ENCODE assay signal across 29 mouse cellular contexts in the genomic region with DNA sequence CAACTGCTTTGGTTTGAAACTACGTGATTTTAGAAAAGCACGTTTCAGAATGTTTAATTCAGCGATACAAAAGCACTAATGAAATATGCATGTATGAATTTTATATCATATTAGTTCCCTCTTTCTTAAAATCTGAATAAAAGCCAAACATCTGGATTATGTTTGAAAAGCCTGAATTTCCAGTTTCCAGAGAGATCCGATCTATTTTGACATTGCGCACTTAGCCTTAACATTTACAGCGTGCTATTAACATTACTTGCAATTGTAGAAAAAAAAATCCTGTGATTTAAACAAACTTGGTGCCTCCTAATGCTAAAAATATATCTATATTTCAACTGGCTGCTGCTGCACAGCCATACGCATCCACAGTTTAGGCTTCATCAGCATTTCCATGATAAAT.
"Had no signal": no experiment of that assay in that cellular context is flagged by ENCODE, and none has a peak within 500 bp of the region (broad histone marks: within the 10 kb centered on the region; RNA-seq: fewer than 3 reads in every experiment).

No protein-coding gene starts in this region.

- H3K9me3 ChIP-seq: embryonic facial prominence, embryonic 12.5 days; embryonic facial prominence, embryonic 13.5 days; embryonic facial prominence, embryonic 15.5 days; forebrain, embryonic 10.5 days; forebrain, embryonic 12.5 days; forebrain, embryonic 13.5 days; forebrain, embryonic 15.5 days had no signal

- H3K4me3 ChIP-seq: embryonic facial prominence, embryonic 12.5 days; embryonic facial prominence, embryonic 13.5 days; embryonic facial prominence, embryonic 15.5 days; erythroblast, embryonic 14.5 days; forebrain, embryonic 10.5 days; forebrain, embryonic 12.5 days; forebrain, embryonic 13.5 days; forebrain, embryonic 15.5 days; gastrocnemius, adult 2 months; heart, adult 2 months had no signal

- H3K27me3 ChIP-seq: embryonic facial prominence, embryonic 12.5 days; embryonic facial prominence, embryonic 13.5 days; embryonic facial prominence, embryonic 15.5 days; forebrain, embryonic 12.5 days; forebrain, embryonic 13.5 days; forebrain, embryonic 15.5 days had no signal

- DNase-seq: cerebellum, adult 18-20 months; cerebellum, adult 2 months; cerebellum, adult 8-10 months; cerebellum, adult 9-10 months; cerebellum, adult 9-11 months; cerebellum, postnatal 10 days; cerebellum, postnatal 14 days; cerebellum, postnatal 25 days; cerebellum, postnatal 36 days; embryo, embryonic 11 days; forebrain, postnatal 0 days; gastrocnemius, adult 2 months; gastrocnemius, postnatal 10 days; gastrocnemius, postnatal 14 days; gastrocnemius, postnatal 25 days; gastrocnemius, postnatal 36 days; heart, adult 11 months; heart, adult 18-20 months; heart, adult 2 months had no signal

- H3K27ac ChIP-seq: embryonic facial prominence, embryonic 12.5 days; embryonic facial prominence, embryonic 13.5 days; forebrain, embryonic 10.5 days; forebrain, embryonic 12.5 days; forebrain, embryonic 13.5 days; forebrain, embryonic 15.5 days; gastrocnemius, adult 2 months; heart, adult 2 months had no signal

- H3K9ac ChIP-seq: embryonic facial prominence, embryonic 12.5 days; embryonic facial prominence, embryonic 13.5 days; embryonic facial prominence, embryonic 15.5 days; forebrain, embryonic 12.5 days; forebrain, embryonic 13.5 days; forebrain, embryonic 15.5 days; forebrain, postnatal 0 days had no signal

- H3K4me2 ChIP-seq: embryonic facial prominence, embryonic 12.5 days; embryonic facial prominence, embryonic 13.5 days; embryonic facial prominence, embryonic 15.5 days; forebrain, embryonic 12.5 days; forebrain, embryonic 13.5 days; forebrain, embryonic 15.5 days had no signal

- H3K36me3 ChIP-seq: embryonic facial prominence, embryonic 12.5 days; embryonic facial prominence, embryonic 13.5 days; embryonic facial prominence, embryonic 15.5 days; forebrain, embryonic 10.5 days; forebrain, embryonic 12.5 days; forebrain, embryonic 15.5 days had no signal

- ATAC-seq: forebrain, embryonic 13.5 days; forebrain, embryonic 14.5 days; forebrain, embryonic 15.5 days; forebrain, embryonic 16.5 days; forebrain, postnatal 0 days had no signal
